Mouse (Mus musculus) neural tube, postnatal 0 days (tissue): ENCODE data around the gene Jpt1. TPM values are rescaled to one million over a fixed set of nuclear protein-coding genes. Genes with fewer than 3 reads are reported as not detected.

ENCODE experiments used
- microRNA-seq: library from miRNA; unstranded; fragments of <30 nt; microRNA quantifications from one replicate; pipeline ENCODE4, GENCODE M21; 2016
- polyA plus RNA-seq: library from polyadenylated mRNA; unstranded; fragments of >200 nt; fragmentation: Nextera tagmentation; extraction: Ambion mirVana; gene quantifications from 2 replicates; pipeline ENCODE4 v1.2.1, GENCODE M21; 2015

Gene Jpt1
- 695 and 744 TPM in 2 replicates for polyA plus RNA-seq

DNA sequence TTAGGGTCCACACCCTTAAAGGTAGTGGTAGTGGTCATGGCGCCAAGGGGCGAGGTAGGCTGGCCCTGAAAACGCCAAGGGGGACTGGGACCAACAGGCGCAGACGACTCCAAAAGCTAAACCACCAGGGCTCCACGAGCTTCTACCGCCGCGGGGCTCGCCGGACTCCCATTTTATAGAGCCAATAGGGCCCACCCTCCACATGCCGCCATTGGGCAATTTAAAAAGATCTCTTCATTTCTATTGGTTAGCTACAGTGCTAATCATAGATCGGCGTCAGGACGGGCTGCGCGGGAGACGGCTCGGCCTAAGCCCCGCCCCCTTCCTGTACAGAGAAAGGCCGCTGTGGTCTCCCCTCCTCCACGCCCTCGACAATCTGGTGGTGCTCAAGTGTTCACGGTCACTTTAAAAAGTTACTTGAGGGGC lies at the start of gene Jpt1:
TSS of gene Jpt1 (minus strand) at position 150 of the 426 bp plus-strand sequence.

DNA sequence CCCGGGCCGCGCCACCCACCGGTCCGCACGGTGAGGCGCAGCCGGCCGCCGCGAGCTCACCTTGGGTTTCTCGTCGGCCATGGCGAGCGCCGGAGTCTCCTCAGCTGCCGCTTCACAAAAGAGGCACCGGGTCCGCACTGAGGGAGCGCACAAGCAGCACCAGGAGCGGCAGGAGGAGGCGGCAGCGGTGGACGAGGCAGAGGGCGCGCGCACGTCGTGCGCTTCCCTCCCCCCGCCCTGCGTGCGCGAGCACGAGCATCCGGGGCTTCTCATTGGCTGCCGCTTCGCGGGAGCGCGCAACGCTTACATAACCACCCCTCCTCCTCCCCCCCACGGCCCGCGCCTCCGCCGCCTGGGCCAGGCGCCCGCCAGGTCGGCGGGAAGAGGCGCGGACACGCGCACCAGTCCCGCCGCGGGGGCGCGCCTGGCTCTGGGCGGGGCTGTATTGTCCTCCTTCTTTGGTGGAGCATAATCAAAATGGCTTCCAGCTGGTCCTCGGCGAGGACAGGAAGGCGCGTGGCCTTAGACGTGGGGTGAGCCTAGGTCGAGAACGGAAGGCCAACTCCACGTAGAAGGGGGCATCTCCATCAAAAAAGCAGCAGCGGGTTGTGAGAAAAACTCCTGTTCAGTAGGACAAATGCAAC lies 22.0 kb upstream of the Jpt1 start, which contains the start of gene Sumo2:
TSS of gene Sumo2 (minus strand) at position 239 of the 644 bp plus-strand sequence.

DNA sequence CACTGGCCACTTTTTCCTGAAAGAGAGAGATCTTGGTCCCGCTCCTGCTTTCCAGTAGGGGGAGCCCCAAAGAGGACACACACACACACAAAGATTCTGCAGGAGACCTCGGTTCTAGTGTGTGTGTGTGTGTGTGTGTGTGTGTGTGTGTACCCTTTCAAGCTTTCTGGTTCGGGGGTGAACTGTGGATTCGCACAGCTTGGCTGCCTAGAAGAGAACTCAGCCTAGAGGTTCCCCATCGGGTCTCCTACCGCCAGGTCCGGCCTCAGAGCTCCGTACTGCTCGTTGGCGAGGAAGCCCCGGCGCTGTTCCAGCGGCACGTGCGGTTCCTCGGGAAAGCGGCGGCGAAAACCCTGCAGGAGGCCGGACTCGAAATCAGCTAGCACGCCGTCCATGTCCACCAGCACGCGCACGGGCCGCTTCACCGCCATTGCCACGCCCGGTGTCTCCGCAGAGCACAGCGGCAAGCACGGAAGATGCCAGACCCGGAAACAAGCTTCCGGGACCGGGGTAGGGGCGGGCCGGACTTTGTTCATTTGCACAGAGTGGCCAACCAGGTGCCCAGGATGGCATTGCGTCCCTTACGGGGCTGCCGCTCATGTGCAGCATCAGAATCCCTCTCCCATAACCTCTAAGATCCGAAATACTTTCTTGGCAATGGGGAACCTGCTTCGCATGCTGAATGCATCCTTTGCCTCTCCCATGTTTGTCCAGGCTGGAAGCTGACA lies 22.7 kb downstream of the Jpt1 start, which contains the start of gene Nt5c:
TSS of gene Nt5c (minus strand) at position 507 of the 728 bp plus-strand sequence.

DNA sequence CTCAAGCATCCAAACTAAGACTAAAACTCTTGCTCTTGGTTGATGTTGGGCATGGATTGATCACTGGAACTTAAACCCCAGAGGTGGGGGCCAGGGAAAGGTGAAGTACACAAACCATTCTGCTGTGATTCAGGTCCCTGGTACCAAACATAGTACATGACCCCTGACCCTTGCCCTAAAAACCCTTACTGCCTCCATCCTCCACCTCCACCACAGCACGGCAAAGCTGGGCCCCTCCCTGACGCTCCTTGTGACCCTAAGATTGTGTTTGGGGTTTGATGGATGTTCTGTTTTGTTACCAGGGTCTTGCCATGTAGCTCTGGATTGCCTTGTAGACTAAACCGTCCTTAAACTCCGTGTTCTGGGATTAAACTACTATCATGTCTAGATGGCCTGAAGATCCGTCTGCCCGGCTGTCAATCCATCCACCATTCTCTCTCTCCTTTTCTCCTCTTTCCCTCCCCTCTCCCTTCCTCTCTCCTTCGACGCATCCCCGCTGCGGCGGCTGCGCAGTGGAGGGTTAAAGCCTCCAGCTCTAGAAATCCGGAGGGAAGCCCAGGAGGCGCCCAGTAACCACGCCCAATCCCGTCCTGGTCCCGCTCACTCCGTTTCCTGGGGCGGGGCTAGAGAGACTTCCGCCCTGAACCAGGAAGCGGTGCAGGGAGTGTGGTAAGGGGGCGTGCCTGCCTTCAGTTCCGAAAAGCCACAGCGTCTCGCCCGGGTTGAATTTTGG lies 39.0 kb downstream of the Jpt1 start, which contains the start of gene Armc7:
TSS of gene Armc7 (plus strand) at position 643 of the 733 bp plus-strand sequence.

DNA sequence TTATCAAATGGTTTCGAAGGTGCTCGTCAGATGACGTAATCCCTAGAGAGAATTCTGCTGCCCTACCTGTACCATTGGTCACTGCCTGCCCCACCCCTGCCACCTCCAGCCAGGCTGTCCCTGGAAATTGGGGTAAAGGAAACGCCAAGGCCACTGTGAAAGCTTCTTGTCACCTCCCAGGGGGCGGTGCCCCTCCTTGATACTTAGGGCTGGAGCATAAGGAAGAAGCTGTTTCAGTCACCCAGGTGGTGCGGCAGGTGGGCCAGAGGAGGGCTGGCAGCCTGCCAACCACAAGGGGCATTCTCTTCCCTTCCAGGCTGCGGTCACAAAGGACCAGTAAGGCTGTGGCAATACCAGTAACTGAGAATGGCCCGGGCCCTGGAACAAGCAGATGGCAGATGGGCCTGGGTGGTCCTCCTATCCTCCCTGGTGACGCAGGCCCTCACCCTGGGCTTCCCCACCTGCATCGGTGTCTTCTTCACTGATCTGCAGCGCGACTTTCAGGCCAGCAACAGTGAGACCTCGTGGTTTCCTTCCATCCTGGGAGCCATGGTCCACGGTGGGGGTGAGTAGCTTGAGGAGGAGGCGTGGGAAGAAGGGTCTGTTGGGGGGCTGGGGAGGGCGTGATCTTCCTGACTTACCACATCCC lies 51.8 kb downstream of the Jpt1 start, which contains the start of gene Slc16a5:
TSS of gene Slc16a5 (plus strand) at position 232 of the 649 bp plus-strand sequence.

Small RNAs within 50 kb of the gene (microRNA-seq; reads per million reads assigned to microRNA genes)
- gene Mir3968 = not detected

Other genes with a start within 250 kb of the Jpt1 start
- gene Grin2c, start 247.1 kb downstream of the Jpt1 start, polyA plus RNA-seq = 0.57 and 0.72 TPM in 2 replicates
- gene Fdxr, start 237.3 kb downstream of the Jpt1 start, polyA plus RNA-seq = 16.9 and 19.4 TPM in 2 replicates
- 1.9 and 2.4 TPM in 2 replicates for gene Fads6, start 216.7 kb downstream of the Jpt1 start, polyA plus RNA-seq
- gene Otop2, start 207.2 kb downstream of the Jpt1 start, polyA plus RNA-seq = 0.65 and 0.90 TPM in 2 replicates
- 0.09 and 0.21 TPM in 2 replicates for gene Ush1g, start 192.3 kb downstream of the Jpt1 start, polyA plus RNA-seq
- 3.0 TPM in 2 replicates for gene Otop3, start 179.7 kb downstream of the Jpt1 start, polyA plus RNA-seq
- 60.9 and 66.1 TPM in 2 replicates for gene Hid1, start 146.6 kb downstream of the Jpt1 start, polyA plus RNA-seq
- gene Cdr2l, start 132.5 kb downstream of the Jpt1 start, polyA plus RNA-seq = 20.6 and 24.5 TPM in 2 replicates
- 190 and 194 TPM in 2 replicates for gene Mrpl58, start 110.6 kb downstream of the Jpt1 start, polyA plus RNA-seq
- gene Atp5h, start 94.4 kb downstream of the Jpt1 start, polyA plus RNA-seq = 1,130 and 1,223 TPM in 2 replicates
- 28.8 and 29.5 TPM in 2 replicates for gene Kctd2, start 94.3 kb downstream of the Jpt1 start, polyA plus RNA-seq
- 0.23 and 0.27 TPM in 2 replicates for gene Trim80, start 73.8 kb downstream of the Jpt1 start, polyA plus RNA-seq
- 0.27 and 0.37 TPM in 2 replicates for gene Slc16a5, start 51.9 kb downstream of the Jpt1 start, polyA plus RNA-seq
- 13.8 and 16.8 TPM in 2 replicates for gene Armc7, start 38.7 kb downstream of the Jpt1 start, polyA plus RNA-seq
- gene Nt5c, start 22.5 kb downstream of the Jpt1 start, polyA plus RNA-seq = 147 and 152 TPM in 2 replicates
- gene Sumo2, start 21.9 kb upstream of the Jpt1 start, polyA plus RNA-seq = 816 and 833 TPM in 2 replicates
- 63.5 and 76.1 TPM in 2 replicates for gene Nup85, start 50.0 kb upstream of the Jpt1 start, polyA plus RNA-seq
- 80.0 and 80.6 TPM in 2 replicates for gene Mrps7, start 89.5 kb upstream of the Jpt1 start, polyA plus RNA-seq
- 22.2 and 26.4 TPM in 2 replicates for gene Gga3, start 89.7 kb upstream of the Jpt1 start, polyA plus RNA-seq
- 23.5 and 26.7 TPM in 2 replicates for gene Mif4gd, start 98.6 kb upstream of the Jpt1 start, polyA plus RNA-seq
- 42.3 and 43.0 TPM in 2 replicates for gene Slc25a19, start 113.9 kb upstream of the Jpt1 start, polyA plus RNA-seq
- 149 and 165 TPM in 2 replicates for gene Grb2, start 194.2 kb upstream of the Jpt1 start, polyA plus RNA-seq